Mouse (Mus musculus): ENCODE results near the gene Rapsn. TPM values are rescaled to one million over a fixed set of nuclear protein-coding genes. Genes with fewer than 3 reads are reported as not detected.
A peak's percentile ranks its signal among the peaks of the same experiment; 100 is the strongest.

Gene Rapsn
- total RNA-seq, 1 experiment: 1.1 TPM

DNA sequence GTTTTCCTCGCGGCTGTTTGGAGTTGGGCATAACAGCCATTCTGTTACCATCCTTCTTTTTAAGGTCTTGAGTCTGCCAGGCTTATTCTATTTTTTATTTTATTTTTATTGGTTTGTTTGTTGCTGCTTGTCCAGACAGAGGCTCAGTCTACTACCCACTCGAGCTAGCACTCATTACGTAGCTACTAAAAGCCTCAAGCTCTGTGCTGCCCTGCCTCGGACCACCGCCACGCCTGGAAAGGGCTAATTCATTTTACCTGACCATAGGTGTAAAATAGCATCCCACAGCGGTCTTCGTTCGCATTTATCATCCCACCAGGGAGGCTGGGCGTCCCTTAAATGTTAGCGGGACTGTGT, 42.5 kb downstream of the Rapsn start:
- DNase-seq (ENCODE audit: low read depth, low spot score): no peak
- Histone ChIP-seq H3K4me1 (ENCODE audit: control insufficient read depth in 2 of 2, insufficient read depth in 2 of 2, low read length in 2 of 2, poor library complexity in 1 of 2) (peaks cover 0 to 2% of the 10 kb centered on the region in 2 experiments; a peak in 2 of 4 replicates), H3K27ac (ENCODE audit: insufficient read depth, low read depth, low read length, poor library complexity, severe bottlenecking) (no peak overlapping the region), H3K36me3 (ENCODE audit: control insufficient read depth, insufficient read depth, low read length, poor library complexity, severe bottlenecking) (no peaks in the 10 kb centered on the region), H3K9me3 (ENCODE audit: control insufficient read depth, insufficient read depth, low read depth, low read length) (no peaks in the 10 kb centered on the region), H3K9ac (ENCODE audit: insufficient read depth, low read depth, low read length, poor library complexity, severe bottlenecking) (no peak overlapping the region), H3K4me3 (ENCODE audit: insufficient read depth in 1 of 2, low read depth in 1 of 2, low read length in 2 of 2, poor library complexity in 1 of 2, severe bottlenecking in 1 of 2) (peak overlapping the region in 1 of 2 experiments; percentile 52; a peak in 1 of 4 replicates)
- in situ Hi-C loops (cut with MboI; ENCODE audit: low sequenced_read_pairs in 2 of 2, unreplicated experiment in 2 of 2): no loop called here
- TF ChIP-seq HCFC1 (IDR thresholded peaks at IDR 0.05; ENCODE audit: borderline replicate concordance, insufficient read depth, low read length): no peak
- no peak for TF ChIP-seq CHD2 (IDR thresholded peaks at IDR 0.05; ENCODE audit: low read depth, low read length)
- TF ChIP-seq MAFK (IDR thresholded peaks at IDR 0.05; ENCODE audit: insufficient read depth, low read depth, low read length): no peak
- TF ChIP-seq ZNF384 (IDR thresholded peaks at IDR 0.05; ENCODE audit: low read depth, low read length): no peak
- TF ChIP-seq ZC3H11A (IDR thresholded peaks at IDR 0.05; ENCODE audit: borderline replicate concordance, low read depth, low read length): no peak

DNA sequence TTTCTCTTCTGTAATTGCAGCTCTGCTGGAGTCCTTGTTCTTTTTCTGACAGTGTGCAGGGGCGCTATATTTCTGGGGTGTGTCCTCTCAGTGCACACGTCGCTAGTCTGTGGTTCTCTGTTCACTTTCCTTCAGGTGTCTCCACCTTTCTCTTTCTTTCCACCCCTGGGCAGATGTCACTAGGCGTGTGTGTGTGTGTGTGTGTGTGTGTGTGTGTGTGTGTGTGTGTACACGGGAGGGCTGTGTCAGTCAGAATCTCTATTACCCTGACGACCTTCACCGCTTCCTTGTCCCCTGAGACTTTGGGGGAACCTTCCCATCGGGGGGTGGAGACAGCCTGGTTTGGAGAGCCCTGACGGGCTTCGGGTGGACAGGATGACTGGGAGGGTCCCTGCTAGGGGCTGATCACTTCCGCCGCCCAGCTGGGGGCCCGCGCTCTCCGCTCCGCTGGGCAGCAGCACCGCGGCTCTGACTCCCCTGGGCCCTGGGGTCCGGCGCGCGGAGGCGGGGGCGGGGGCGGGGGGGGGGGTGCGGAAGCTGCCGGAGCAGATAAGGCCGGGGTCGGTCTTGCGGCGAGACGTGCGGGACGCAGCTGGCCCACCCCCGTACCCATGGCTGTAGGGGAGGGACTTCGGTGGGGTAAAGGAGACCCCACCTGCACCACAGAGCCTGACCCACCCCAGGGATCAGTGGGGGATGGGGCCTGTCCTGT, 43.0 kb downstream of the Rapsn start:
- peaks cover 0 to 2% of the 10 kb centered on the region in 2 experiments; a peak in 2 of 4 replicates for H3K4me1 ChIP-seq (ENCODE audit: control insufficient read depth in 2 of 2, insufficient read depth in 2 of 2, low read length in 2 of 2, poor library complexity in 1 of 2)
- TF ChIP-seq ZC3H11A (IDR thresholded peaks at IDR 0.05; ENCODE audit: borderline replicate concordance, low read depth, low read length) (no peak), ZNF384 (IDR thresholded peaks at IDR 0.05; ENCODE audit: low read depth, low read length) (no peak), CHD2 (IDR thresholded peaks at IDR 0.05; ENCODE audit: low read depth, low read length) (no peak), HCFC1 (IDR thresholded peaks at IDR 0.05; ENCODE audit: borderline replicate concordance, insufficient read depth, low read length) (no peak), MAFK (IDR thresholded peaks at IDR 0.05; ENCODE audit: insufficient read depth, low read depth, low read length) (no peak)
- in situ Hi-C loops (cut with MboI; ENCODE audit: low sequenced_read_pairs in 2 of 2, unreplicated experiment in 2 of 2): no loop called here
- H3K9ac ChIP-seq (ENCODE audit: insufficient read depth, low read depth, low read length, poor library complexity, severe bottlenecking): peak overlapping the region; percentile 45; the same call in 1 of the 2 replicates
- no peaks in the 10 kb centered on the region for H3K9me3 ChIP-seq (ENCODE audit: control insufficient read depth, insufficient read depth, low read depth, low read length)
- H3K4me3 ChIP-seq (ENCODE audit: insufficient read depth in 1 of 2, low read depth in 1 of 2, low read length in 2 of 2, poor library complexity in 1 of 2, severe bottlenecking in 1 of 2): peak overlapping the region; percentile 35 to 52; a peak in 3 of 4 replicates
- no peaks in the 10 kb centered on the region for H3K36me3 ChIP-seq (ENCODE audit: control insufficient read depth, insufficient read depth, low read length, poor library complexity, severe bottlenecking)
- H3K27ac ChIP-seq (ENCODE audit: insufficient read depth, low read depth, low read length, poor library complexity, severe bottlenecking): no peak overlapping the region
- DNase-seq (ENCODE audit: low read depth, low spot score): no peak

DNA sequence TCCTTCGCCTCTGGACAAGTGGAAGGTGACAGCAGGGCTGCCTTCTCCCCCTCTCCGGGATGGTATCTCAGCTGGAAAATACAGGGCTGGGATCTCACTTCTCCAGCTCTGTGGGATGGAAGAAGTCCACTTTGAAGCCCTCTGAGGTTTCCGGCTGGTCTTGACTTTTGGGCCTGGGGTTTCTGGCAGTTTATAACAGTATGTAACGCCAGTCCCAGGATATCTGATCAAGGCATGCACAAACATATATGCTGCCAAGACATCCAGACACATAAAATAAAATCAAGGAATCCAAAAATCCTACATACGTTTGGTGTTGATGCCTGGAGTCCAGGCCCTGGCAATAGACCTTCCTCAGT, 43.6 kb downstream of the Rapsn start:
- in situ Hi-C loops (cut with MboI; ENCODE audit: low sequenced_read_pairs in 2 of 2, unreplicated experiment in 2 of 2): no loop called here
- no peak overlapping the region for H3K27ac ChIP-seq (ENCODE audit: insufficient read depth, low read depth, low read length, poor library complexity, severe bottlenecking)
- no peaks in the 10 kb centered on the region for H3K36me3 ChIP-seq (ENCODE audit: control insufficient read depth, insufficient read depth, low read length, poor library complexity, severe bottlenecking)
- H3K4me3 ChIP-seq (ENCODE audit: insufficient read depth in 1 of 2, low read depth in 1 of 2, low read length in 2 of 2, poor library complexity in 1 of 2, severe bottlenecking in 1 of 2): peak overlapping the region; percentile 35 to 52; a peak in 2 of 4 replicates
- no peak for DNase-seq (ENCODE audit: low read depth, low spot score)
- H3K9ac ChIP-seq (ENCODE audit: insufficient read depth, low read depth, low read length, poor library complexity, severe bottlenecking): 0 out of 2 replicates have a peak overlapping the region, but pooled peaks have one; percentile 43
- H3K9me3 ChIP-seq (ENCODE audit: control insufficient read depth, insufficient read depth, low read depth, low read length): no peaks in the 10 kb centered on the region
- TF ChIP-seq ZC3H11A (IDR thresholded peaks at IDR 0.05; ENCODE audit: borderline replicate concordance, low read depth, low read length) (no peak), ZNF384 (IDR thresholded peaks at IDR 0.05; ENCODE audit: low read depth, low read length) (no peak), CHD2 (IDR thresholded peaks at IDR 0.05; ENCODE audit: low read depth, low read length) (no peak), HCFC1 (IDR thresholded peaks at IDR 0.05; ENCODE audit: borderline replicate concordance, insufficient read depth, low read length) (no peak), MAFK (IDR thresholded peaks at IDR 0.05; ENCODE audit: insufficient read depth, low read depth, low read length) (no peak)
- peaks cover 0 to 2% of the 10 kb centered on the region in 2 experiments; a peak in 2 of 4 replicates for H3K4me1 ChIP-seq (ENCODE audit: control insufficient read depth in 2 of 2, insufficient read depth in 2 of 2, low read length in 2 of 2, poor library complexity in 1 of 2)

DNA sequence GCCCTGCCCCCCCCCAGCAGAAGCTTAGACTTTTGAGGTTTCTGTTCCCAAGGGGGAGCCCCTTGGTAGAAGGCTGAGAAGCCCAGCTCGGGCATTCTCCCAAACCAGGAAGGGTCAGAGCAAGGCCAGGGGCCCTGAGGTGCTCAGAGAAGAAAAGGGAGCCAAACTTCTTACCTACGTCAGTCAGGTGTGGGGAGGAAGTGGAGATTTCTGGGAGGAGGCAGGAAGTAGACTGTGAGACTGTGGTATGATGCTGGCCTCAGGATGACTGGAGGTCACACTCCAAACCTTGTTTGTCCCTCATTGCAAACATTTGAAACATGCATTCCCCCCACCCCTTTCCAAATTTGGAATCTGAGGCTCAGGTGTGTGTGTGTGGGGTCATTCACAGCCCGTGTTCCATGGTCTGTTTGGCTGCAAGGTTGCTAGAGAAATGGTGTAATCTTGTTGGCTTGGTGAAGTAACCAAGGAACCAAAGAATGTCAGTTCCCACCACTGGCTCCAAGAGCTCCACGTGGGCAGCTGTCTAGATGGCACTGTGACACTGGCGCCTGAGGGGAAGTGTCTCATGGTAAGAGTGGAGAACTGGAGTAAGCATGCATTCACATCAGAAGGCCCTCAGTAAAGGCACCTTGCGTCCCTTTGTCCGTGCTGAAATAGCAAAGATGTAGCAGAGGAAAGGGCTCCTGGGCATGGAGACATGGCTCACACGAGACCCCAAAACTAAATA, 45.5 kb downstream of the Rapsn start:
- Histone ChIP-seq H3K27ac (ENCODE audit: insufficient read depth, low read depth, low read length, poor library complexity, severe bottlenecking) (no peak overlapping the region), H3K4me3 (ENCODE audit: insufficient read depth in 1 of 2, low read depth in 1 of 2, low read length in 2 of 2, poor library complexity in 1 of 2, severe bottlenecking in 1 of 2) (no peak overlapping the region), H3K4me1 (ENCODE audit: control insufficient read depth in 2 of 2, insufficient read depth in 2 of 2, low read length in 2 of 2, poor library complexity in 1 of 2) (peaks cover 0 to 2% of the 10 kb centered on the region in 2 experiments; a peak in 2 of 4 replicates), H3K9me3 (ENCODE audit: control insufficient read depth, insufficient read depth, low read depth, low read length) (no peaks in the 10 kb centered on the region), H3K36me3 (ENCODE audit: control insufficient read depth, insufficient read depth, low read length, poor library complexity, severe bottlenecking) (no peaks in the 10 kb centered on the region), H3K9ac (ENCODE audit: insufficient read depth, low read depth, low read length, poor library complexity, severe bottlenecking) (no peak overlapping the region)
- in situ Hi-C loops (cut with MboI; ENCODE audit: low sequenced_read_pairs in 2 of 2, unreplicated experiment in 2 of 2): no loop called here
- DNase-seq (ENCODE audit: low read depth, low spot score): no peak
- no peak for TF ChIP-seq MAFK (IDR thresholded peaks at IDR 0.05; ENCODE audit: insufficient read depth, low read depth, low read length)
- no peak for TF ChIP-seq ZNF384 (IDR thresholded peaks at IDR 0.05; ENCODE audit: low read depth, low read length)
- no peak for TF ChIP-seq CHD2 (IDR thresholded peaks at IDR 0.05; ENCODE audit: low read depth, low read length)
- TF ChIP-seq ZC3H11A (IDR thresholded peaks at IDR 0.05; ENCODE audit: borderline replicate concordance, low read depth, low read length): no peak
- TF ChIP-seq HCFC1 (IDR thresholded peaks at IDR 0.05; ENCODE audit: borderline replicate concordance, insufficient read depth, low read length): no peak
